Mouse (Mus musculus) CD4-positive, CD25-positive, alpha-beta regulatory T cell, adult 2 months (primary cell): ENCODE results near the gene Trim44.

Experiments
- DNase-seq: peaks from one replicate; pipeline ENCODE4 v3.0.0-alpha.2; 2012; ENCODE audit warnings: low read depth, low spot score

Gene Trim44

DNA sequence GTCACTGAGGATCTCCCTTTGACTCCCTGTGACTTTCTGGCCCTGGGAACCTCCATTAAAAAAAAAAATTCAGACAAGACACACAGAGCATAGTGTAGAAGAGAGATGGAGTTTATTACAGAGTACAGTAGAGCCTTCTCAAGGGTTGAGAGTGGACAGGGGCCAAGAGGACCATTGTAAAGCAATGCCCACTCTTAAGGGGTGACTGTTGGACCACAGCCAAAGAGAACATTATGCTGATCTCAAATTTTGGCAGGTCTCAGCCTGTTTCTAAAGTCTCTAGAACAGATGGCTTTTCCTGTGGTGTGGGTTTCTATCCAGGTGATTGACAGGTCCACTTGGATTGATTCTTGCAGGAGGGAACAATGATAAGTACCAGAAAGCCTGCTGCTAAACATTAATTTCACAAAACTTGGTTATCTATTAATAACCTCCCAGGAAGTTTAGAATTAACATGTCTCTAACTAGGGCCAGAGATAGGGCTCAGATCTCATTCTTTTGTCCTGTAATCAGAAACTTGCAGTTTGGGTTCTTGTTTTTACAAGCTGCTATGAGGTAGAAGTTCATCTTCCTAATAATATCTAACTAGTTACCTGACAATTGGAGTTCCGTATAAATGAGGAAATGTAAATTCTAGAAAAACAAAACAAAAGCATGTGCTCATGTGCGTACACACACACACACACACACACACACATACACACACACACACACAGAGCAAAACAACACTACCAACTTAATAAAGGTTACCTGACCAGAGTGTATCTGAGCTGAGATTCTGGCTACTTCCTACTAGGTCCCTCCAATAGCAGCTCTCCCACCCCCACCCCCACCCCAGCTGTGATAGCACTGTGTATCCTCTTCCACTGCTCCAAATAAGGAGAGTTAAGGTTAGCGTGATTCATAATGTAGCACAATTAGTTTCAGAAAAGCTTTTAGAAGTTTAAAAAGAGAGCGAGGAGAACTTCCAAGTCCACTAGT, 1.0 kb downstream of the Trim44 start:
- no peak for DNase-seq

DNA sequence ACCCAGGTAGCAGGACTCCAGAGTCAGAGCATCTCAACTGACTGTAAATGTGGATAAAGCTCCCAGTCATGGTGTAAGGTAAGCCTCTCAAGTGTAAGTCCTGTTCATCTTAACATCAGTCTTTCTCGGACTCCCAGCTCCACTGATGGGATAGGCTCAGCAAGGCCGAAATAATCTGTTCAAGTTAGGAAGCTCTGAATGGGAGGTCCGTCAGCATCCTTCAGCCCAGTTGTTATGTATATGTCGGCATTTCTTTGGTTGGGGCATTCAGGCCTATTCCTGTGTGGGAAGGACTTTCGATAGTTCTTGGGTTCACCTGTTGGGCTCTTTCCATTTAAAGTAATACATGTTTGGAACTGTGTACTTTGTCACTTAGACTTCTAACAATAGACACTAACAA, 3.6 kb downstream of the Trim44 start:
- no peak for DNase-seq

DNA sequence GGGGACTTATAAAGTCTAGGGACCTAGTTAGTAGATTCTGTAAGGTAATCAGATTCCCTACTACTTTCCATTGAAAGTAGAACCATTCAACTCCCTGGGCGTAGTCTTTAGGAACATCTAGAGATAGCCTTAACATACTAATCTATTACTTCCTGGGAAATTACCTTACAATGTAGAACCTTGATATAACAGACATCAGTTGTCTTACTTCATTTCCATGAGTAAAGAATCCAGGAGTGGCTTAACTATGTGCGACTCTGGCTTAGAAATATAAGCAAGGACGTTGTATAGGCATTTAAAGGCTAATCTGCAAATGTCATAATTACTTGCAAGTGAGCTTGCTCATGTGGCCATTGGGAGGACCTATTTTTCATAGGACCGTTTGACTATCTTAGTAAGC, 4.3 kb downstream of the Trim44 start:
- DNase-seq: no peak

DNA sequence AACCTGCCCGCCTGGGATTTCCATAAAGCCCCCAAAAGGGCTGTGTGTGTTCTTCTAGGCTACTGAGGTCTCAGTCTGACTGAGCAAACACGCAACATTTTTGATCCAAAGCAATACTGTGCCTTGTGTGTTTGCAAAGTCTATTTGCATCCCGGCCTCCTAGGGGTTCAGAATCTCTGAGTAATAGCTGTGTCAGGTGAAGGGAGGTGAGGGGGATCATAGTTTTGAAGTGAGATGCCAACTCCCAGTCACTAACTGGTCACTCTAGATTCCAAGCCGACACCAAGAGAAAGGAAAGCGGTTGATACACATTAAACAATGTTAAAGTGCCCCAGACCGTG, 6.3 kb downstream of the Trim44 start:
- no peak for DNase-seq

DNA sequence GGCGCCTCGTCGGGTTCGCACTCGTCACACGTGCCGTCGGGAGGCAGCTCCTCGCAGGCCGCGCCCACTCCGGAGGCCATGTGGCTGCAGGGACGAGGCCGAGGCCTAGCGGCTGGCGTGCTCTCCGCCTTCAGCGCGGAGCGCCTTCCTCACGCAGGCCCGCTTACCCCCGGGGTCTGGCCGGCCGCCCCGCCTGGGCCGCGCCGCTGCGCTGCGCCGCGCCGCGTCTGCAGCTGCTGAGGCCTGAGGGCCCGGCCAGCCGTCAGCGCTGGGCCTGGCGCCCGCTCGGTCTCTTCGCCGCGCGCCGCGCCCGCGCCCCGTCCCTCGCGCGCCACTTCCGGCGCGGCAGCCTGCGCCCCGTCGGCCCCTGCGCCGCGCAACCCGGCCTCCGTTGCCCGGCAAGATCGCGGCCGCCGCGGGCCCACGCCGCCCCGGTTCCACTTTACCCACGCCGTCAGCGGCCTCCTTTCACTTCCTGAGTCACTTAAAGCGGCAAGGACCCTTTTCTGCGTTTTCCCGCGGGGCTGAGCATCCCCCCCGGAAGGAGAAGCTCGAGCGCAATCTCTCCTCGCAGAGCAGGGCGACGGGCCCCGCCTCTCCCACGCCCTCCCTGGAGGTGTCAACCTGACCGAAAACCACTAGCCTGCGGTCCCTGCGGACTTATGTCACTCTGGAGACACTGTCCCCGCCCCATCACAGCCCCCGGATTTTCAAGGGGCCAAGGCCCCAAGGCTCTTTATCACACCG, 6.8 kb downstream of the Trim44 start:
- DNase-seq: peak; percentile 89

DNA sequence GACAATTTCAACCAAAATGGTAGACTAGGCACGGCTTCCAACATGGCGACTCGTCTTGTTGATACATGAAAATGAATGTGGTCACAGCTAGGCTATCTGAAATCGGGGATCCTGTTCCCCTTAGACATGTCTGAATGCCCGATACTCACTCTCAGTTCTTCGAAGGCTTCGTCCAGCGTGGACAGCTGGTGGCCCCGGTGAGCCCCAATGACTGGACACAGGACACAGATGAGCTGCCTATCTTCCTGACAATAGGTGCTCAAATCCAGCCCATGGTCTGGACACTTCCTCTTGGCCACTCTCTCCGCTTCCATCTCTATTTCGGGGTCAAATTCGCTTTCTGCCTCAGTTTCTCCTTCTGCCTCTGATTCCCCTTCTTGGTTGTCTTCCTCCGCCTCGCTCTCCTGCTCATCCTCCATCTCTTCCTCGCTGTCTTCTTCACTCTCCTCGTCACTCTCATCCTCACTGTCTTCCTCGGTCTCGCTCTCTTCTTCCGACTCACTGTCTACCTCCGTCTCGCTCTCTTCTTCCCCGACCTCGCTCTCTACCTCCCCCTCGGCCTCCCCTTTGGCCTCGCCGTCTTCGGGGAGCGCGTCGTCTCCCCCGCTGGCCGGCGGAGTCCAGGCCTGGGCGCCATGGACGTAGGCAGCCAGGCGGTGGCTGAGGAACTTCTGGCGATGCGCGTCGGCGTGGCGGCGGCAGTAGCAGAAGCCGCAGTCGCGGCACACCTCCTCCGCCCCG, 7.6 kb downstream of the Trim44 start:
- peak; percentile 17 for DNase-seq

DNA sequence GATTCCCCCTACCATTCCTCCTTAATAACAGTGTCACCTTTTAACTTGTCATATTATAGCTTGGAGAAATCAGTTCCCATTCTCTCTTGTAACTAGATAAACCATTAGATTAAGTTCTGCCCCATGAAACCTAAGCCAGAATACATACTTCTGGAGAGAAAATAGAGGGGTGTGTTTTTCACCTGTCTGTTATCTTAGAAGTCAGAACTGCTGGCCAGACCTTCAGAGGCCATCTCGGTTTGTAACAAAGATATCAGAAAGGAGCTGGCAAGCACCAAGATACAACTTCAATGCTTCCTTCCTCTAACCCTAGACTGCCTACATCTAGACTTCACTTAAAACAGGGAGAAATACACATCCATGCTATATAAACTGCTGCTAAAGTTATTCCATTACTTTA, 11.1 kb downstream of the Trim44 start:
- no peak for DNase-seq

DNA sequence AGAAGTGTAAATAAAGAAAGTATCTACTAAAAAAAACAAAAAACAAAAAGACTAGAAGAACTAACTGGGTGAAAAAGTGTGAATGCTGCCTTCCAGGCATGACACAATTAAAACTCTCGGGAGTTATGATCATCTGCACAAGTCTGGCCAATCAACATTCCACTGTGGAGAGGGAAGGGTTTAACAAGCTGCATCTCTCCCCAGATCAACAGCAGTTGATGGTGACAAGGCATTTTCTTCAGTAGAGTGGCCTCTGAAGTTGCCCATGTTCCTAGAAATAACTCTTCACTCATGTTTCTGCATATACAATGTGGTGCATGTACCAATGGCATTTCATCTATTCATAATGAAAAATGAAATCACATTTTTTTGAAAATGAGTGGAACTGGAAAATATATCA, 14.2 kb downstream of the Trim44 start:
- no peak for DNase-seq

DNA sequence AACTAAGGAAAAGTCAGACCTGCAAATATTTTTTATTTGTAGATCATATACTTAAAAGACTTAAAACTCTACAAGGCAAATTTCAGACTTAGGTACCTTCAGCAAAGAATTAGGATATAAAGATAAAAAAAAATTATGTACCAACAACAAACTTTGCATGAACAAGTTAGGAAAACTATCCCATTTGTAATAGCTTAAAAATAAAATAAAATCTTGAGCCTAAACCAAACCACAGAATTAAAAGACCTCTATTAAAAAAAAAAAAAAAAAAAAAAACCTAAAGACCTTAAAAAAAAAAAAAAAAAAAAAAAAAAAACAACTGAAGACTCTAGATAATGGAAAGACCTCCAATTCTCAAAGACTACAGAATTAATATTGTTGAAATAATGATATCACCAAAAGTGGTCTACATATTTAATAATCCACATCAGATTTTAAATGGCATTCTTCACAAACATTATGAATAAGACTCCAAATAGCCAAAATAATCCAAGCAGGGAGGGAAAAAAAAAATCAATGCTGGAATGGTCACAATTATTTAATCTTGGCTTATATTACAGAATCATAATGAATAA, 22.2 kb downstream of the Trim44 start:
- no peak for DNase-seq

DNA sequence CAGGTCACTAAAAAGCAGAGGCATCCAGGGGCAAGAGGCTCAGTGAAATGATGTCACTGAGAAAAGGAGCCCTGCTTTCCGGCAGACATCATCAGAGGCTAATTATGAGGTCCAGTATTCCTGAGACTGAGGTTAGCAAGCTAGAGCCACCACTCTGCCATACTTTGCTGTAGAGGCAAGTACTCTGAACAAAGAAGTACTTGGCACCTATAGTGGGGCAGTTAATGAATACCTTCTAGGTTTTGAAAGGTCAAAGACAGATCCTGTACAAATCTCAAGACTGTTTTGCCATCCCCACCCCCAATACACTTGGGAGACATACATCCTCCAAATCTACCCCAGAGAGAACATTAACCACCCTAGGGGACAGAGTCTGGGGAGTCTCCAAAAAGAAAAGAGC, 23.1 kb downstream of the Trim44 start:
- DNase-seq: no peak

DNA sequence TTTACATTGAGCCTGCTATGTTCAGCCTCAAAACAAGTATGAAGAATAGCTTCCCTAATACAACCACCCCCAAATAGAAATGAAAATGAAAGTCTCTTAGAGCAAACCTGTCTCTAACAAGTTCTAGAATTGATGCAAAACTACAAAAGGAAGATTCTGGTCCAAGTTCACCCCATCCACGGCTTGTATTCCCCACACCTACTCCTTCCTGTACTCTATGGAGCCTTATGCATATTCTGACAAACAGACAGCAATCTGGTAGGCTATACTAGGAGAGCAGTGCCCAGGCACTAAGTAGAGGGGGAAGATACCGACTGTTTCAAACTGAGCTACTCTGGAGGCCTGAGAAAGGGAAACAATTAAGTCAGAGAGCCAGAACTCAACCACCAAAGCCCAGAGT, 23.6 kb downstream of the Trim44 start:
- peak; percentile 24 for DNase-seq

DNA sequence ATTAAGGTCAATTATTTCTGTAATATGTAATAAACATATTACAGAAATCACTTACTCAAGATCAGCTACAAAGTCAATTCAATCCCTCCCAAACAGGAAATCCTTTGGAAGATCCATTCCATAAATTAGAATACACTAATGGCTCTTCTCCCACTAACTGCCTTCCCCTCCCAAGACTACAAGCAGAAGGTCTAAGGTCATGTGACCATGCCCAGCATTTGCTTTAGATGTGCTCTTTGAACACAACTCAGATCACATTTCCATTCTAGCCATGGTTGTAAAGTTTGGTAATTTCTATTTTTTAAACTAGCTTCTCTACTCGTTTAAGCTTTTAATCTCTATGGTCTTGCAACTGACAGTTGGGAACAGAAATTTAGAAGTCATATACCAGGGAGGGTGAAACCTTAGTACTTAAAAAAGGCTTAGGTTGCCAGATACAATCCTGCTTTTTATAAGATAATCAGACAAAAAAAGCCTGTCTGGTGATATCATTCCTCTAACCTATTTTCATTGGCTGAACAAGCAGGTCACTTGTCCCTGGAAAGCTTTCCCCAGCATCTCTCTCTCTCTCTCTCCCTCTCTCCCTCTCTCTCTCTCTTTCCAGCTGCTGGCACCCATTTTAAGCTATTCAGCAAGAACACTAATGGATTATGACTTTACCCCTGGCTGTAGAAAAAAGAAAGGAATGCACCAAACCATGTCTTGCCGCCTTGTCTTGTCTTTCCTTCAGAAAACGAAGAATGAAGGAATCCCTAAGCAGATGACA, 24.4 kb downstream of the Trim44 start:
- no peak for DNase-seq

DNA sequence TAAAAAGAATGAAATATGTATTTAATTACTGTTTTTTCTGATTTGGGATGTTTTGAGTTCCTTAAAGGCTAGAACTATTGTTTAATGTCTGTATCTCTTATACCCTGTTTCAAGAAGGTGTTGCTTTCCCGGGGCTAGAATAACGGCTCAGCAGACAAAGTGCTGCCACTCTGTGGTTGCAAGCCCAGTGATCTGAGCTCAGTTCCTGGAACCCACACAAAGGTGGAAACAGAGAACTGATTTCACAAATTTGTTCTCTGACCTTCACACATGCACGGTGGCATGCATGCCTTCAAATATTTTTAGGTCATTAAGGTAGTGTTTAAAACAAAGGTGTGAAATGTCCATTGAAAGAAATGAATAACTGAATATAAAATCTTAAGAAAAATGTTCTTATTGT, 25.1 kb downstream of the Trim44 start:
- peak; percentile 31 for DNase-seq

DNA sequence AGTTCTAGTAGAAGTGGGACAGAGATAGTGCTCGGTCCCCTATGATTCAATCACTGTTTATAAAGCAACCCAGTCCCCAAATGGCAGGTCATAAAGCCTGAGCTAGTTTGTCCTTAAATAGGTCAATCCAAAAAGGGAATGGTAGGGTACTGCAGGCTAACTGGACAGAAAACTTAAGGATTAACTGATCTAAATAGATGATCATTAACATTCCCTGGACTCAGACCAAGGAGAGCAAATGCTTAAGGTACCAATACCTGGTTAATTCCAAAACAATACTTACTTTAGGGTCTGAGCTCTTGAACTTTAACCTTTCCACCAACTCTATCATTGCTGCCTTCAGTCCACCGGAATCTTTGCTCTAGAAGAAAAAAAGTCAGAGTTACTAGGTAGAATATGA, 27.0 kb downstream of the Trim44 start:
- DNase-seq: no peak

DNA sequence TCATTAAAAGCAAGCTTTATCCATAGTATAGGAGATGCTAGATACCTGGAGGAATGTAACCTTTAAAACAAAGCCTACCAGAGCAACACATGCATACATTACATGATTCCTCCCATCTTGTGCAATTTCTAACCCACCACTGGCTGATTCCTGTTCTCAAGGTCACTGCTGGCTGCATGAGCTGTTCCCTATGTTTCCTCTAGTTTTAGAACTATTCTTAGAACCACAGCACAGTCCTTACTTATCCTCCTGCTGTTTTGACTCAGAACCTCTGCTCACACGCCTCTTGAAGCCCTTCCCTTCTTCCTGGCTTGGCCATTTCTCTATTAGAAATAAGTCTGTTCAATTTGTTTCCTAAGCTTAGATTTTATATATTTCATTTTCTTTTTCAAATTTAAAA, 28.7 kb downstream of the Trim44 start:
- no peak for DNase-seq

DNA sequence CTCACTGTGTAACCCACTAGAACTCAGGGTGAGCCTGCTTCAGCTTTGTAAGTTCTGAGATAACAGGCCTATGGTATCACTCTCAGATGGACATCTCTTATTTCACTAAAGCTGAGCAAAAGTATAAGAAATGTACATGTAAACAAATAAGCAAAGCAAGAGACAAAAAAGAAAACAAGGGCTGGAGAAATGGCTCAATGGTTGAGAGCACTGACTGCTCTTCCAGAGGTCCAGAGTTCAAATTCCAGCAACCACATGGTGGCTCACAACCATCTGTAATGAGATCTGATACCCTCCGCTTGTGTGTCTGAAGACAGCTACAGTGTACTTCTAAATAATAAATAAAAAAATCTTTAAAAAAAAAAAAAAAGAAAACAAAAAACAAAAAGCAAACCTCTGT, 29.2 kb downstream of the Trim44 start:
- no peak for DNase-seq

DNA sequence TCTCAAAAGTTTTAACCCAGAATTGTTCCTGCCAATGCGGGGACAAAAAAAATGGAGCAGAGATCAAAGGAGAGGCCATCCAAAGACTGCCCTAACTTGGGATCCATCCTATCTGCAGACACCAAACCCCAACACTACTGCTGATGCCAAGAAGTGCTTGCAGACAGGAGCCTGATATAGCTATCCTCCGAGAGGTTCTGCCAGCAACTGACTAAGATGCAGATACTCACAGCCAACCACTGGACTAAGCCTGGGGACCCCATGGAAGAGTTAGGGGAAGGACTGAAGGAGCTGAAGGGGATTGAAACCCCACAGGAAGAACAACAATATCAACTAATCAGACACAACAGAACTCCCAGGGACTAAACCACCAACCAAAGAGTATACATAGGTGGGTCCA, 30.3 kb downstream of the Trim44 start:
- DNase-seq: no peak

DNA sequence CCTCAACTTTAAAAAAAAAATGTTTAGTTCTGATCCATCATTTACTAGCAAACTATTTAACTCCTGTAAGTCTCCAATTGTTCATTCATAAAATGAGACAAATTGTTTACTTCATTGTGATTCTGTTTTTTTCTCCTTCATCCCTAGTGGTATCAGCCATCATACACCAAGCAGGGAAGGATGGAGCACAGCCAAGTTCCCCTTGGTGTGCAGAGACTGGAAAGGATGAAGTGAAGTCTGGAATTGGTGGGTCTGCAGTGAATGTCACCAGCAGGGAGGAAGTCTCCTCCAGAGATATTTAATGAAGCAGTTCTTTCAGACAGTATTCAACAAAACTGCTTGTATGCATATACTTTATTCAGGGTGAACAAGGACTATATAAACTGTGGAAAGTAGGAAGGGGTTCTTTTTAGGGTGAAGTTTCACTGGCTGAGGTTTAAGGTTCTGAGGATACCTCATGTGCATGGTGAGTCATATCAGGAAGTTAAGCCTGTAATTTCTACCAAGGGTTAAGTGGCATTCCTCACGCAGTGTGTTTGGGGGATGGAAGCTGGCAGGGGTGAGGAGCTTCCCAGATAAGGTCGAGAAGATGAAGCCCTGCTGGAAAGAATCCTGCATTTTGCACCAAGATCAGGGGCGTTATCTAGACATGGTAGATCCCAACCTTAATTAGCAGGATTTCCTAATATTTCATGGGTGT, 34.1 kb downstream of the Trim44 start:
- no peak for DNase-seq

DNA sequence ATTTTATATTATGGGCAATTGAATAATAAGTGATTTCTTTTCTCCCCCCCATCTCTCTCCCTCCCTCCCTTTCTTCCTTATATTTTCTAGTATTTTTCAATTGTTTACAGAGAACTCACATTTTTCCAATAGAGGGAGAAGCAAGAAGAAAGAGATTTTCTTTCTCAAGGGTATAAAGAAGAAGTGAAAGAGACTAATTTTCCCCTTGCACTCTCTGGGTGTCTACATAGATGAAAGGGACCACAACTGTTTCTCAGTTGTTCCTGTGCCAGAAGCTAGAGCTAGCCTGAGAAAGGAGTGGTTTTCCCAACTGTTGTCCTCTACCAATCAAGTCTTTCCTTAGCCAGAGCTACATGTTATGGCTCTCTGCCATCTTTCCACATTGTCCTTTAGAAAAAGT, 34.9 kb downstream of the Trim44 start:
- no peak for DNase-seq

DNA sequence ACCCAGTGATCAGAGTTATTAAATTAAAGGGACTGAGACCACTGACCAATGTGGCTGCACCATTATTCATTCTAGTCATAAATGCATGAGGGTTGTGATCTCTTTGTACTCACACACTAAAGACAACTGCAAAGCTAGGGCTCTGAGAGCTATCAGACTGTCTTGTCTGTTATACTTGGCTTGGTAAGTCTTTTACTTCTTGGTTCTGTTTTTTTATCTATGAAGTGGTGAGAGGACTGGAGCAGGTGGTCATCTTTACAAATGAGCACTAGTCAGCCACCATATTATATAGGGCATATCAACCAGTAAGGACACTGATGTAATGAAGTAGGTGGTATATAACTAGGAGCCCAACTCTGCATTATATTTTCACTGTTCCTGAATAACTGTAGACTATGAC, 36.3 kb downstream of the Trim44 start:
- no peak for DNase-seq
